8 mouse cellular contexts compared by ENCODE assay signal in the genomic region with DNA sequence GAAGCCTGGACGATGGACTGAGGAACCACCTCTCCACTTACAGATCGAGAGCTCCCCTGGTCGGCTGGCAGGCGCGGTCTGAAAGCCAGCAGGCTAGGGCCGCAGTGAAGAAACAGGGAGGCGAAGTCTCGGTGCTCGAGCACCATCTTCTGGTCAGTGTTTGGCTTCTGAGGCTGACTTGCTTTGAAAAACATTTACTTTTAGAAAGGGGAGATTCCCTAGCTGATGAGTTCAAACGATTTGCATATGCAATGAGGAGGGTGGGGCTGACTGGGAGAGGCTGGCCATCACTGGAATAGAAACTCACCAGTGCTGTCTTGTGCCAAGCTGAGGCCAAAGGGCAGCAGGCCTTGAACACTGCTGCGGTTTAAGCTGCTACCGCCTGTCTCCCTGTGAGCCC. TPM values are rescaled to one million over a fixed set of nuclear protein-coding genes. Genes with fewer than 3 reads are reported as not detected.
DNase-seq lines count a peak whose midpoint lies in the region; TF ChIP-seq lines count a peak whose summit lies in the region.

No protein-coding gene starts in this region.

- DNase-seq in heart, adult 2 months: no peak
- DNase-seq in heart, postnatal 25 days (ENCODE audit: low spot score): no peak
- peak; percentile 69 for DNase-seq in cerebellum, adult 8-10 months
- DNase-seq in frontal cortex, postnatal 25 days (ENCODE audit: low spot score in 2 of 2): peak; percentile 20 to 26
- peak; percentile 86 for DNase-seq in kidney, postnatal 14 days
- DNase-seq in lung, adult 2 months: peak; percentile 8
- peak; percentile 37 for DNase-seq in ovary, postnatal 14 days (ENCODE audit: low spot score)
- no peak for DNase-seq in thymus, adult 2 months

- no peaks in the 10 kb centered on the region for H3K79me2 ChIP-seq in heart, adult 2 months (replicated peaks; ENCODE audit: control insufficient read depth, insufficient read depth, low read length)

- H3K36me3 ChIP-seq in heart, adult 2 months (ENCODE audit: control insufficient read depth, insufficient read depth, low read length): no peaks in the 10 kb centered on the region
- no peaks in the 10 kb centered on the region for H3K36me3 ChIP-seq in thymus, adult 2 months (ENCODE audit: control insufficient read depth, insufficient read depth, low read length)

- WGBS in heart, adult 2 months: 27% methylated on average over 12 of the region's 12 CpGs
- 18% methylated on average over 12 of the region's 12 CpGs for WGBS in lung, adult 2 months
- 64% methylated on average over 12 of the region's 12 CpGs for WGBS in thymus, adult 2 months

- TF ChIP-seq POLR2A in heart, adult 2 months (IDR thresholded peaks at IDR 0.05; ENCODE audit: insufficient read depth, low read depth, low read length): no peak
- TF ChIP-seq POLR2A in lung, adult 2 months (IDR thresholded peaks at IDR 0.05; ENCODE audit: borderline replicate concordance, extremely low read depth, low read depth, low read length): no peak
- no peak for TF ChIP-seq POLR2A in thymus, adult 2 months (IDR thresholded peaks at IDR 0.05; ENCODE audit: control insufficient read depth, extremely low read depth, insufficient read depth, low read length, poor library complexity)

- no peaks in the 10 kb centered on the region for H3K4me1 ChIP-seq in heart, adult 2 months (ENCODE audit: control insufficient read depth, insufficient read depth, low read length)
- no peaks in the 10 kb centered on the region for H3K4me1 ChIP-seq in lung, adult 2 months (ENCODE audit: control insufficient read depth, insufficient read depth, low read length)
- no peaks in the 10 kb centered on the region for H3K4me1 ChIP-seq in thymus, adult 2 months (replicated peaks; ENCODE audit: control insufficient read depth, insufficient read depth, low read length)

- no peak overlapping the region for H3K27ac ChIP-seq in heart, adult 2 months
- H3K27ac ChIP-seq in thymus, adult 2 months (ENCODE audit: control insufficient read depth, insufficient read depth, low read length): no peak overlapping the region

- no peaks in the 10 kb centered on the region for H3K27me3 ChIP-seq in heart, adult 2 months (ENCODE audit: control insufficient read depth, insufficient read depth, low read length)
- H3K27me3 ChIP-seq in thymus, adult 2 months (ENCODE audit: control insufficient read depth, insufficient read depth, low read length): no peaks in the 10 kb centered on the region

- H3K4me3 ChIP-seq in heart, adult 2 months: no peak overlapping the region
- no peak overlapping the region for H3K4me3 ChIP-seq in lung, adult 2 months (replicated peaks; ENCODE audit: extremely low read depth, low read depth, low read length)
- H3K4me3 ChIP-seq in thymus, adult 2 months (ENCODE audit: control insufficient read depth, insufficient read depth, low read length): no peak overlapping the region

- no peak overlapping the region for H3K9ac ChIP-seq in heart, adult 2 months (ENCODE audit: low read depth, low read length)

- TF ChIP-seq EP300 in heart, adult 2 months (IDR thresholded peaks at IDR 0.05; ENCODE audit: insufficient read depth, low read depth, low read length): no peak

- TF ChIP-seq CTCF in heart, adult 2 months (IDR thresholded peaks at IDR 0.05): peak; percentile 55
- peak; percentile 40; the same call in 1 of the 2 replicates for TF ChIP-seq CTCF in lung, adult 2 months (IDR thresholded peaks at IDR 0.05; ENCODE audit: insufficient read depth, low read length)
- no peak for TF ChIP-seq CTCF in thymus, adult 2 months (IDR thresholded peaks at IDR 0.05; ENCODE audit: borderline replicate concordance, control insufficient read depth, extremely low read depth, insufficient read depth, low read length, poor library complexity)

- intact Hi-C loops in heart, adult 2 months (cut with DNase I): loop anchor here (5.0 kb wide), 1 partner anchor 74 kb away; no protein-coding TSS in a partner anchor
- intact Hi-C loops in heart, postnatal 25 days (cut with DNase I): no loop called here

RNA-seq across cellular contexts. Expression of a gene that starts 24.7 kb away (rescaled TPM):
- not detected for total RNA-seq in heart, adult 2 months (2021)
- 0.08 TPM in 1 of 2 replicates, not detected in the other for polyA plus RNA-seq in heart, adult 2 months (2012; rRNA removed)
- not detected for total RNA-seq in heart, postnatal 25 days (2021)
- polyA plus RNA-seq in lung, adult 2 months (2012; rRNA removed): 0.05 and 0.16 TPM in 2 replicates
- polyA plus RNA-seq in thymus, adult 2 months (2012; rRNA removed): 0.24 and 0.38 TPM in 2 replicates

Comparison
In these comparisons a context has a peak if more than half of its experiments do, and no peak if none do; other contexts are left out.
1. DNase-seq: peak in cerebellum, adult 8-10 months (single experiment), frontal cortex, postnatal 25 days (2 of 2), kidney, postnatal 14 days (single experiment), lung, adult 2 months (single experiment) and ovary, postnatal 14 days (single experiment); none in heart, adult 2 months (0 of 2), heart, postnatal 25 days (single experiment) and thymus, adult 2 months (single experiment).